Mouse (Mus musculus) mature B cell (primary cell): ENCODE results near the gene Gpr160.
"Not testable (repeated sequence)": the region's sequence is repeated elsewhere in the genome, so short reads cannot be mapped to it uniquely, and the experiment has no call there.

ENCODE experiments used
- in situ Hi-C: fragments of 300-500 bp; cut with MboI; formaldehyde crosslinking; loops from 2 replicates; pipeline ENCODE4 v1.14.3; 2019

Gene Gpr160

GRCm38 (mm10) chr3:30855604-30856458, at the start of gene Gpr160:
Gene Gpr160 (plus strand): TSS chr3:30855950.
- in situ Hi-C loops, result no loop called here

GRCm38 (mm10) chr3:30812881-30813280, 42.9 kb upstream of the Gpr160 start:
- in situ Hi-C loops, result no loop called here

DNA sequence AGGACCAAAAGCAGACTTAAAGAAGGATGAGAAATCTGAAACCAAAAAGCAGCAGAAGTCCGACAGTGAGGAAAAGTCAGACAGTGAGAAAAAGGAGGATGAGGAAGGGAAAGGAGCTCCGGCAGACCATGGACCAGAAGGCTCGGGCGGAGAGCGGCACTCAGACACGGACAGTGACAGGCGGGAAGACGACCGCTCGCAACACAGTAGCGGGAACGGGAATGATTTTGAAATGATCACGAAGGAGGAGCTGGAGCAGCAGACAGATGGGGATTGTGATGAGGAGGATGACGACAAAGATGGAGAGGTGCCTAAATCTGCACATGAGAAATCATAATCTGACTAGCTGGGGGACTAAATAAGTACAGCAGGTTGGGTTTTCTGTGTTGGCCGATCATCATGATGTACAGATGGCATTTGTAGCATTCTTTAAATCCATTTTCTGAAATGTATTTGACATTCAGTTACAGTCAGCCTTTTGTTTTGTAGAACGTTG, 37.1 kb upstream of the Gpr160 start:
- in situ Hi-C loops, result no loop called here

- in situ Hi-C loops, result no loop called here
Measured at GRCm38 (mm10) chr3:30822163-30822562, 33.6 kb upstream of the Gpr160 start.

DNA sequence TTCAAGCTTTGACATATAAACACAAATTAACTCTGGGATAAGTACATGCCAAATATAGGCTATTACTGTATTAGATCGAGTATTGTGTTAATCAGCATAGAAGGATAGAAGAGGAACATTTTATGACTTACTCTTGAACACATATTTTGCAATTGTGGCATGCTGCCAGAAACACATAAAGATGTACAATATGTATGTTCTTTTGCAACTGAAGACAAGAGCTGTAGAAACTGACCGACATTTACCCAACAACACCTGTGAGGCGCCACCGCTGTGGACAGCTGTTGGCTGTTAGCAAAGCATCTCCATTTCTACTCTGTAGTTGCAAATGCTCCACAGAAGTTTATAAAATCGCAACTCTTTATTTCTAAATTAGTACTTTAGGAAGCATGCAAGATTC, 29.7 kb upstream of the Gpr160 start:
- in situ Hi-C loops, result no loop called here

GRCm38 (mm10) chr3:30831848-30832606, 23.7 kb upstream of the Gpr160 start:
- in situ Hi-C loops, result no loop called here

- in situ Hi-C loops, result no loop called here
Measured at GRCm38 (mm10) chr3:30833254-30833653, 22.5 kb upstream of the Gpr160 start.

DNA sequence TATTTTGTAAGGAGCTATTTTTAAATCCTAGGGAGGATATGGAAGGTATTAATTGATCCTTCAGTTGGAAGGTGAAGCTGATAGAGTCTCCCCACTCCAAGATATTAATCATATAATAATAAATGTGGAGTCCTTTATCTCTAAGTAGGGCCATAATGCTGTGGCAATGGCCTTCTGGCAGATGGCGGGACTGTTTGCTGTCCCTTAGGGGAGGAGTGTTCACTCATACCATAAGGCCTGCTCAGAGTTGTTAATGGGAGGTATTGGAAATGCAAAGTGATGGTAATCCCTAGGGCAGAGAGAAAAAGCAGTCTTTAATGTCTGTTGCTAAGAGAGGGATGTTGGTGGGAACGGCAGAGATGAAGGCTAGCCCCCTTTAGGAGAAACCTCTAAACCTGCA, 10.0 kb upstream of the Gpr160 start:
- in situ Hi-C loops, result no loop called here

GRCm38 (mm10) chr3:30847413-30847812, 8.3 kb upstream of the Gpr160 start:
- in situ Hi-C loops, result no loop called here

DNA sequence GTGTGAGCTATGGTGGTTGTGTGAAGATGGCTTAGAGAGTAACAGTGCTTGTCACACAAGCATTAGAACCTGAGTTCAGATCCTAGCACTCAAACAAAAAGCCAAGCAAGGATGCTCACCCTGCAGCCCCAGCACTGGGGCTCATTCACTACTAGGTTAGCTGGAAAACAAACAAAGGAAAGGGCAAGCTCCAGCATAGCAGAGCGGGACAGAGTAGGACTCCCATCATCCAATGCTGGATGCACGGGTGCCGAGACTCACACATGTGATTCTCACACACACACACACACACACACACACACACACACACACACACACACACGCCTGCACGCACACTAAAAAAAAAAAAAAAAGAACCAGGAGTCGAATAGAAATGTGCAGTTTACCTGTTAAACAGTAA, 4.3 kb upstream of the Gpr160 start:
- in situ Hi-C loops, result no loop called here

DNA sequence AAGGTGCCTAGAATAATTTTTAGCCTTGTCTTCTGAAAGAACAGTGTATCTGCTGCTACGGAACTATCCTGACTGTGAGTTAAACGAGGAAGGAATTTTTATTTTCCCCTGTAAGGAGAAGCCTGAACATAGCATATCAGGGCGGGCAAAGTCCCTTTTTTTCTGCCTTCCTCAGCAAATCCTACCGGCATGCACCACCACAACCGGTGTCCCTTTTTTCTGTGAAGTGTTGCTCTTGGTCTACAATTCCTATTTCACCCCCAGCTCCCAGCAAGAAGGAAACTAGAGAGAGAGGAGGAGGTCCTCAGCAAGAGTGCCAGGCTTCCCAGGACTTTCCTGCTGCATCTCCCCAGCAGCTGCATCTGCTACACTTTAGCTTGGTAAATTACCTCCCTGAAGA, 2.2 kb upstream of the Gpr160 start:
- in situ Hi-C loops, result no loop called here

- in situ Hi-C loops, result not testable (repeated sequence)
Measured at GRCm38 (mm10) chr3:30859599-30859998, 3.8 kb downstream of the Gpr160 start.

- in situ Hi-C loops, result no loop called here
Measured at GRCm38 (mm10) chr3:30860705-30861104, 5.0 kb downstream of the Gpr160 start.

DNA sequence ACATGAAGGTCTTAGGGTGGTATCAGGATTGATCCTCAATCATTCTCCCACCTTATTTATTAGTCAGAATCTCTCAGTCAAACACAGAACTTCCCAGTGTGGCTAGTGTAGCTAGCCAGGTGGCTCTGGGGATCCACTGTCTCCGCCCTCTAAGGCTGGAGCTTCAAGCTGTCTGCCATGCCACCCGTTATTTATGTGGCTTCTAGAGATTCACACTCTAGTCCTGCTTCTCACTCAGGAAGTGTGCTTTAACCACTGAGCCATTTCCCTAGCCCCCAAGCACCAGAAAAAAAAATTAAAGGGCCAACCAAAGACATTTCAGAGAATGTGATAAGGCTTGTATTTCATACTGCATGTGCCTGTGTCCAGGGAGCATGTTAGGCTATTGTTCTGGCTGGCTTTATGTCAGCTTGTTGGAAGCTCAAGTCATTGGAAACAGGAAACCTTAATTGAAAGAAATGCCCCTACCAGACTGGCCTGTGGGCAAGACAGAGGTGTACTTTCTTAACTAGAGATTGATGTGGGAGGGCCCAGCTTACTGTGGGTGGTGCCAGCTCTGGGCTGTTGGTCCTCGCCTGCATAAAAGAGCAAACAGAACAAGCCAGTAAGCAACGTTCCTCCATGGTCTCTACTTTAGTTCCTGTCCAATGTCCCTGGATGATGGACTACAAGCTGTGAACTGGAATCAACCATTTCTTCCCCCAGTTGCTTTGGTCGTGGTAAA, 8.1 kb downstream of the Gpr160 start:
- in situ Hi-C loops, result no loop called here

GRCm38 (mm10) chr3:30864640-30865039, 8.9 kb downstream of the Gpr160 start:
- in situ Hi-C loops, result no loop called here

- in situ Hi-C loops, result no loop called here
Measured at GRCm38 (mm10) chr3:30868176-30868575, 12.4 kb downstream of the Gpr160 start.

DNA sequence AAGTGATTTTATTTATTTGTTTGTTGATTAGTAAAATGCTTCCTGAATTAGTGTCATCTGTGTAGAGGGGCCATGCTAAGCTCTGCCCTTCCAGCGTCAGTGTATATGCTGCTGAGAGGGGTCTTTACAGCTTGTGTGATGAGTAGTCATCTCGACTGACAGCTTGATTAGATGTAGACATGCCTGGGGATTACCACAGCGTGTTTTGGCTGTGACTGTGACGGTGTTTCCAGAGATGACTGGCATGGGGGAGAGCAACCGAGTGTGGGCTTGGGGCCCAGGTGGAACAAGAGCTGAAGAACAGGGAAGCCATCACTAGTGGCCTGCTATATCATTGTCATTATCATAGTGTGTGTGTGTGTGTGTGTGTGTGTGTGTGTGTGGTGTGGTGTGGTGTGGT, 12.9 kb downstream of the Gpr160 start:
- in situ Hi-C loops, result no loop called here

DNA sequence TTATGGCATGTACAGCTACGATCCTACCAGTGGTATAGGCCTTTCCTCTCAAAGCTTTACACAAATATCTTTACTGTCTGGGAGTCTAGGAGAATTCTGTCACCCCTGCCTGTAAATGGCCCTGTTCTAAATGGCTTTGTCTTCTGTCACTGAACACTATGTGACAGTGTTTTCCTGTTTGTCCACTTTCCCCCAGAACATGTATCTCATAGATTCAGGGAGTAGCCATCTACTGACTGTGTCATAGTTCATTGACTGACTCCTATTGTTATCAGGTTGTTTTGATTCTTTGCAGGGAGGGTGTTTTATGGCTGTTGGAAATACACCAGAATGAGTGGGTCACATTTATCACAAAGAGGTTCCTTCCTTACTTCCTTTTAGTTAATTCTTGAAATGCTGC, 14.2 kb downstream of the Gpr160 start:
- in situ Hi-C loops, result no loop called here

DNA sequence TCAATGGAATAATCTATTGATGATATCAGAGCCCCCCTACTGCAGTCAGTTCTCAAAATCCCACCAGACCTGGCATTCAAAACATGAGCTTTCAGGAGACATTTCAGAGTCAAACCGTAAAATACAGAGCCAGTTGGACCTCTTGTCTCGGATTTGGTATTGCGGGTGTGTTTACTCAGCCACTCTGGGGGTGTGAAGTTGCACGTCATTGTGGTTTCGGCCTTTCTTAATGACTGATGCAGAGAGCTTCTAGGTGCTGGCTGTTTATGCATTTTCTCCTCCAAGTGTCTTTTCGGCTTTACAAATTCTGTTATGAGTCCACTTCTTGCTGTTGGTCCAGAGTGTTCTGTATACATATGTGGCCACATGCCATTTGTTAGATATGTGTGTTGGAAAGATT, 21.0 kb downstream of the Gpr160 start:
- in situ Hi-C loops, result no loop called here

DNA sequence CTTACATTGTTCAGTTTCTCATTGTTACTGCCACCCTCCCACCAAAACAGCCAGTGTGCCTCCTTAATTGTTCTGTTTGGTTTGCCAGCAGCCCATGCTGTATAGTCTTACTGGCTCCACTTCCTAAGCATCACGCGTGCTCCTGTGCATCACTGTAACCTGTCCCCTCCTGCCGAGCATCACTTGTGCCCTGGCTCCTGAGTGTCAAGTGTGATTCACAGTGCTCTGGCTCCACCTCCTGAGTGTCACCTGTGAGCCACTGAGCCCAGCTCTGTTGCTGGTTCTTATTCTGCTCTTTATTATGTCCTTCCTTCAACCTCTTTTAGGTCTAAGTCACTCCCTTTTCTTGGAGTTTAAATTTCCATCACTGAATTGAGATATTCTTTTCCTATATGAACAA, 31.7 kb downstream of the Gpr160 start:
- in situ Hi-C loops, result no loop called here

DNA sequence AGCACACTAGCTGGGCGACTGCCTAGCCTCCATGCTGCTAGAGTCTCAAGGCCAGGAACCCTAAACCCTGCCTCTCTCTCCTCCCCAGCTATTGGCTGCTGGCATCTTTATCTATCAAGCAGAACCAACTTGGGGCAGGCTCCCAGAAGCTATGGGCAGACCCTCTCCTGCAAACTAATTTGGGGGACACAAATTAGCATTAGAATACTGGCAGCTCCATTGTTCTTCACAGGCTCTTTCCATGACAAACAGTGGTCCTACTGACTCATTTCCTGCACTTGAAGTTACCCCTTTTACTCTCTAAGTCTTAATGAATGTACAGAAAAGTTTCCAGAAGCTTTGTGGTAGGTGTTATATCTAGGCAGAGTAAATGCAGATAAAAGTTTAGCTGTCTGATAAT, 33.3 kb downstream of the Gpr160 start:
- in situ Hi-C loops, result no loop called here

DNA sequence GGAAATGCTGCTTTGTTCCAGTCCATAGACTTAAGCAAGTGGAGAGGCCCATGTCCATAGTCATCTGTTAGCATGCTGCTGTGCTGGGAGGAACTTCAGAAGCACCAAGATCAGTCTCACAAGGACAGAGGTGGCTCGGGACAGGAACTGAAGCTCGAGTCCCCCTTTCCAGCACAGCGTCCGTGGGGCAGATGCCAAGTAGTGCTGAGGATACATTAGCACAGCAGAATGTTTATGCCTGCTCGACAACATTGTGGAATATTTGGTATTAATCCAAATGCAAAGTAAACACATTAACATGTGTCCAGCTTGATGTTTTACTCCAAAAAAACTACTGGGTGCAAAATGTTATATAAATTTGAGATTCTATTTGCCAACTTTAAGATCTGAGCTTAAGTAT, 41.0 kb downstream of the Gpr160 start:
- in situ Hi-C loops, result no loop called here
